Mouse (Mus musculus) lung, postnatal 14 days (tissue): ENCODE data around the gene Mnd1.

Experiments
- DNase-seq: peaks from one replicate; pipeline ENCODE4 v3.0.0; 2021

Mnd1 gene

DNA sequence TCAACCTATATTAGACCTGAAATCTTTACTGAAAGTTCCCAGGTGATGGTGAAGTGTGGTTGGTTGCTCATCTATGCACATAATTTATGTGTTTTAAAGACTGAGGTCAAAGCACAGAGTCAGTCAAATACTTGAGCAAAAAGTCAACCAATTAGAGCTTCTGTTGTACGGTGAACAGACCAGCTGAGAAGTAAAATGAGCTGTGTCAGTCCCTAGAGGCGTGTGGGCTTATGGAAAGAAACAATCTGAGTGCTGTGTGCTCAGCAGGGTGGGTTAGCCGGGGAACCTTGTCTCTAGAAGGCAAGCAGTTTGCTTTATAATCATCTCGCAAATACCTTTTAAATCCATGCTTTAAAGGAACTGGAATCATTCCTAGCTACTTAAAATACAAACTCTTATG, 1.4 kb upstream of the Mnd1 start:
- DNase-seq = no peak

DNA sequence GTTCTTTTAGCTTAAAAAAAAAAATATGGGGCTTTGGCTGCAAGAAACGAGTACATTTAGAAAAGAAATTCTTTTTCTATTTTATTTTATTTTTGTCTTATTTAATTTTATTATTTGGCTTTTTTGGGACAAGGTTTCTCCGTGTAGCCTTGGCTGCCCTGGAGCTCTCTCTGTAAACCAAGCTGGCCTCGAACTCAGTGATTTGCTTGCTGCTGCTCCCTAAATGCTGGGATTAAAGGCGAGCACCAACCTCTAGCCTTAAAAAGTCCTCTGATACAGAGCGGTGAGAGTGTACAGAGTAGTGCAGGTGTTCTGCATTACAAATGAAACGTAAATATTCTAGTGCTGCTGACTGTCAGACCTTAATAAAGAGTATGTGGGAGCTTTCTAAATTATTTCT, 519 bp upstream of the Mnd1 start:
- no peak for DNase-seq

GRCm38 (mm10) chr3:84155146-84155545, 440 bp downstream of the Mnd1 start:
- DNase-seq = no peak

GRCm38 (mm10) chr3:84154721-84155141, 855 bp downstream of the Mnd1 start:
- DNase-seq = no peak

DNA sequence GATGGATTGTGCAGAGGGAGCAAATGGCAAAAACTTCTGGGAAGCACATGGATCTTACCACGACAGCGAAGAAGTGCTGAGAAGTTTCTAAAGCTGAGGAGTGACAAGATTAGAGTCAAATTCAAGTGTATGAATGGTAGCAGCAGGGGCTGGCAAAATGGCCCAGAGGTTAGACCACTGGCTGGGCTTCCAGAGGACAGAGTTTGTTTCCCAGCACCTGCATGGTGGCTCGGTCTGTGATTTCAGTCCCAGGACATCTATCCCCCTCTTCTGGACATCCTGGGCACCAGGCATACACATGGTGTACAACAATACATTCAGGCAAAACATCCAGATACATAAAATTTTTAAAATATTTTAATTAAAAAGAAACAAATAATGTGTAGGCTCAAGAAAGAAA, 5.8 kb downstream of the Mnd1 start:
- DNase-seq = no peak

DNA sequence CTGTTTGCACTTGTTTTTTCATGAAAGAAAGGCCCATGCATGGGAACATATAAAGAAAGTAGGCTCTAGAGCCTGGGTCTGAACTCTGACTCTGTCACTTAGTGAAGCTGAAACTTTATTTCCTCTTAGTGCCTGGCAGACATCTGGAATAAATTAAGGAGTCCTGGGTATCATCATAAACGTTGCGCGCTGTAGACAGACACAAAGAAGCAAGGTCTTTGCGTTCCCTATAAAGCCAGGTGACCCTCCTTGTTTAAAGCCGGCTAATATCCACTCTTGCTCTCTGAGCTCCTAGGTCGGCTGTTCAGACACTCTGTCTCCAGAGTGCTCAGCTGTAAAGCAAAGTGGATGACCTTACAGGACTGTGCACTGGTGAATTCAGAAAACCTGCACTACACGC, 14.6 kb downstream of the Mnd1 start:
- no peak for DNase-seq

GRCm38 (mm10) chr3:84136509-84136908, 19.1 kb downstream of the Mnd1 start:
- no peak for DNase-seq

GRCm38 (mm10) chr3:84135933-84136332, 19.7 kb downstream of the Mnd1 start:
- DNase-seq = no peak

GRCm38 (mm10) chr3:84135387-84135786, 20.2 kb downstream of the Mnd1 start:
- peak; percentile 17 for DNase-seq

GRCm38 (mm10) chr3:84131369-84131768, 24.2 kb downstream of the Mnd1 start:
- DNase-seq = no peak

DNA sequence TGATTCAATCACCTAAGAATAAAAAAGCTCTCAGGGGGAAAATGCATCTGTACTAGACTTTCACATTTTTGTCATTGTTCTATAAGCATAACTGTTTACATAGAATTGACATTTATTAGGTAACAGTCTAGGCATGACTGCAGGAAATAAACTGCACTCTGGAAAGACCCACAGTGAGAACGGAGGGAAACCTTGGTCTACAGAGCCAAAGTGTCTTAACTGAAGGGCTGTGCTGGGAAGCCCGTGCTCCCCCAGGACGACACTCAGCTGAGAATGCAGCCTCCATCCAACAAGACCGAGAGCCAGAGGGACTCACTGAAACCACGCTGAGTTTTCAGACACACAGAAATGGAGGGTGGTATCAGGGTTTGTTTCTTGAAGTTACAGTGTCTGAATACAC, 24.8 kb downstream of the Mnd1 start:
- no peak for DNase-seq

GRCm38 (mm10) chr3:84128871-84129870, 26.4 kb downstream of the Mnd1 start:
- no peak for DNase-seq

- DNase-seq = no peak
Measured at GRCm38 (mm10) chr3:84127431-84127830, 28.2 kb downstream of the Mnd1 start.

DNA sequence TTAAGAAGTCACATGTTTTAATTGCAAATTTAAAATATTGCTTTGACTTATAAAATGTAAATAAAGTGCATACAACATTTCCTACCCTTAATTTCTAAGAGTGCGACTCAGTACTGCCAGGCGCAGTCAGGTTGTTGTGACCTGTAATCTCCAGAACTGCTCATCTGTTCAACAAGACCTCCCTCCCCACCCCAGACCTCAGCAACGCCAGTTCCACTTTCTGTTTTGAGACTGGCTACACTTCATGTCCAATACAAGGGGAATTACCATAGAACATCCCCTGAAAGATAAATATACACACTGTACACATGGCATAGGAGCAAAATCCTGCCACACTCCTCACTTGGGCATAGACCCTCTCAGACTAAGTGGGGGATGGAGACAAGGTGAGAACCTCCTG, 28.9 kb downstream of the Mnd1 start:
- DNase-seq = no peak

- no peak for DNase-seq
Measured at GRCm38 (mm10) chr3:84125704-84126289, 29.8 kb downstream of the Mnd1 start.

- peak; percentile 32 for DNase-seq
Measured at GRCm38 (mm10) chr3:84123461-84123860, 32.1 kb downstream of the Mnd1 start.

- no peak for DNase-seq
Measured at GRCm38 (mm10) chr3:84118718-84119117, 36.9 kb downstream of the Mnd1 start.

DNA sequence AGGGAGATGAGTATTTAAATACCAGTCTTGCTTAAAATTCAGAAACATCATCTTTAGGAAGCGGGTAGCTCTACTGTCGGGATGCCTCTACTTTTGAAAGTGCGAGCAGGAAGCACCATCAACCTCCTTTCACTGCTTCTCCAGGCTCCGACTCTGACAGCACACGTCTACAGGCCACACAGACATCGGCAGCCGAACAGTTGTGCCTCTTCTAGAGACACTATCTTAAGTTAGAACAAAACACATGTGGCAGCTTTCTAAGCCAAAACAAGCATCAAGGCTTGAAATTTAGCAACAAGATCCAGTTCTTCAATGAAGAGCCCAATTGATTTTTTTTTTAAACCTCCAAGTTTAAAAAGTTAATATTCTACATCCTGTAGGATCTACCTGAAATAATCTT, 37.4 kb downstream of the Mnd1 start:
- no peak for DNase-seq

GRCm38 (mm10) chr3:84108614-84109013, 47.0 kb downstream of the Mnd1 start:
- no peak for DNase-seq

DNA sequence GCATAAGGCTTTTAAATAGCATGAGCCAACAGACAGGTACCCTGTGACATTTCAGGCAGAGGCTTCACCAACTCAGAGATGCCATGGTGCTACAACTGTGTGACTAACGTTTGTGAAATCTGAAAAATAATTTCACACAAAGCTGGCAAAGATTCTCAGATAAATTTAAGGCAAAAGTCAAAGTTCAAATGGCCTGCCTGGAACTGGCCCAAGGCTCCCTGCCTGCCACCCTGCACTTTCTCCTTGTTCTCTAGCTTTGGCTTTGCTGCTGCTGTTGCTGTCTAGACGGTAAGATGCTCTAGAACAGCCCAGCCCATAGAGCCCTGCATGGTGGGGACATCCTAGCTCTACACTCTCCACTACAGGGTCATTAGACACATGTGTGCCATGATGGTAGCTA, 49.5 kb downstream of the Mnd1 start:
- DNase-seq = no peak

- DNase-seq = no peak
Measured at GRCm38 (mm10) chr3:84103536-84103935, 52.0 kb downstream of the Mnd1 start.

GRCm38 (mm10) chr3:84092875-84093274, 62.7 kb downstream of the Mnd1 start:
- no peak for DNase-seq

- DNase-seq = peak; percentile 32
Measured at GRCm38 (mm10) chr3:84090982-84091381, 64.6 kb downstream of the Mnd1 start.

DNA sequence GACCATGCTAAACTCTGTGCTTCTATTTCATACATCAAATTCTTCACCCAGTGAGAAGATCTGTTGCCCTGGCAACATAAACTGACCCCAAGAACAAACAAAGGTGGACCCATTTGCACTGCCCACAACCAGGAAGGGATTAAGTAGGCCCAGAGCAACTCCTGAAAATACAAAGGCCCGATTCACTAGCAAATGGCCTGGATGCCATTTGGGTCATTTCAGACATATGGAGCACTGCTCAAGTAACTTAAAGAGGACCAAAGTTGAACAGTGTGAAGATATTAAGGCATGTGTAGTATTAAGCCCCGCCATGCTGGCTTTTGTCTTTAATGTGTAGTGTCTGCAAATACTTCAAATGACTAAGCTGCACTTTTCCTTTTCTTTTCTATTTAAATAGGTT, 68.7 kb downstream of the Mnd1 start:
- no peak for DNase-seq
